Mouse (Mus musculus): ENCODE data around the gene Ctbp2. TPM values are rescaled to one million over a fixed set of nuclear protein-coding genes. Genes with fewer than 3 reads are reported as not detected.
A peak's percentile ranks its signal among the peaks of the same experiment; 100 is the strongest.

Gene Ctbp2
- polyA plus RNA-seq, 1 experiment from 2014 or later, result 91.0 TPM

GRCm38 (mm10) chr7:133133552-133133951 is 9.4 kb upstream of the Ctbp2 start:
- Histone ChIP-seq H3K4me2 (replicated peaks) (no peak overlapping the region), H3K9me3 (peaks cover 3% of the 10 kb centered on the region; the same call in 1 of the 2 replicates), H3K36me3 (no peaks in the 10 kb centered on the region), H3K27me3 (no peaks in the 10 kb centered on the region), H3K4me1 (replicated peaks) (no peaks in the 10 kb centered on the region), H3K4me3 (replicated peaks) (no peak overlapping the region), H3K9ac (replicated peaks) (no peak overlapping the region), H3K27ac (no peak overlapping the region)
- ATAC-seq, result no peak
- 77% methylated on average over 5 of the region's 5 CpGs for WGBS

GRCm38 (mm10) chr7:133132702-133133101 is 8.5 kb upstream of the Ctbp2 start:
- no peaks in the 10 kb centered on the region for H3K27me3 ChIP-seq
- no peak overlapping the region for H3K4me2 ChIP-seq (replicated peaks)
- H3K4me3 ChIP-seq (replicated peaks), result no peak overlapping the region
- H3K9ac ChIP-seq (replicated peaks), result no peak overlapping the region
- ATAC-seq, result no peak
- H3K4me1 ChIP-seq (replicated peaks), result no peaks in the 10 kb centered on the region
- H3K27ac ChIP-seq, result no peak overlapping the region
- no peaks in the 10 kb centered on the region for H3K36me3 ChIP-seq
- peaks cover 6% of the 10 kb centered on the region; the same call in 1 of the 2 replicates for H3K9me3 ChIP-seq
- WGBS, result 95% methylated on average over 5 of the region's 5 CpGs

DNA sequence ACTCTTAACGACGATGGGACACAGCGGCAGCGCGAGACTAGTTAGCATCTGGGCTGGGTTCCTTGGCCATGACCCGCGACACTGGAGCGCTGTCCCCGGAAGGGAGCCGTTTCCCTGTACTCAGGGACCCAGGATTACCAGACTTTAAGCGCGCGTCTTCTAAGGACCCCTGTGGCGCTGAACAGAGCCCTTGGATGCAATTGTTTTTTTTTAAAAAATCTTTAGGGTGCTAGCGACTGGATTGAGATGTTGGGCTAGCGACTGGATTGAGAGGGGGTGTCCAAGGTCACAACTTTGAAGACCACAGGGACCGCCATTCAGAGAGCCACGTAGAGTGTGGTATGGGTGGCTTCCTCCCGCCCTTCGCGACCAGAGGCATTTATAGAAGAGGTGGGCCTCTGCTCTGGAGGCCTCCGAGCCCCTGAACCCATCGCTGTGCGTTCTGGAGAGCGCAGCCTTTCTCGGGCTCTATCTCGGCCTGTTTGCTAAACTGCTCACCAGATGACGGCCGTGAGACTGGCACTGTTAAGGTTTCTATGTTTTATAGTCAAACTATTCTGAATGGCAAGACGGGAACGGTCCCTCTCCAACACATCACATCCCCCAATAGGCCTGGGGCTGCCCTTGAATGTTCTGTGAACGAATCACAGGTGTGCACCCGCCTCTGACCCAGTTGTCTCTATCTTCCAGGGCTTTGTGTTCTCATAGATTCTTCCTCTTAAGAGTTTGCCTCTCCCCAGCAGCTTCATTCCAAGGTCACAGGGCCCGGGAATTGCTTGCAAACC is 739 bp upstream of the Ctbp2 start:
- Histone ChIP-seq H3K4me1 (replicated peaks) (peaks cover 31% of the 10 kb centered on the region), H3K27ac (peak overlapping the region; percentile 98; the same call in 1 of the 2 replicates), H3K36me3 (no peaks in the 10 kb centered on the region), H3K9me3 (peaks cover 6% of the 10 kb centered on the region; the same call in 1 of the 2 replicates), H3K27me3 (peaks cover 28% of the 10 kb centered on the region), H3K4me3 (replicated peaks) (peak overlapping the region; percentile 93), H3K4me2 (replicated peaks) (peak overlapping the region; percentile 98), H3K9ac (replicated peaks) (peak overlapping the region; percentile 95)
- 4% methylated on average over 34 of the region's 34 CpGs for whole genome bisulfite sequencing
- ATAC-seq, result no peak

DNA sequence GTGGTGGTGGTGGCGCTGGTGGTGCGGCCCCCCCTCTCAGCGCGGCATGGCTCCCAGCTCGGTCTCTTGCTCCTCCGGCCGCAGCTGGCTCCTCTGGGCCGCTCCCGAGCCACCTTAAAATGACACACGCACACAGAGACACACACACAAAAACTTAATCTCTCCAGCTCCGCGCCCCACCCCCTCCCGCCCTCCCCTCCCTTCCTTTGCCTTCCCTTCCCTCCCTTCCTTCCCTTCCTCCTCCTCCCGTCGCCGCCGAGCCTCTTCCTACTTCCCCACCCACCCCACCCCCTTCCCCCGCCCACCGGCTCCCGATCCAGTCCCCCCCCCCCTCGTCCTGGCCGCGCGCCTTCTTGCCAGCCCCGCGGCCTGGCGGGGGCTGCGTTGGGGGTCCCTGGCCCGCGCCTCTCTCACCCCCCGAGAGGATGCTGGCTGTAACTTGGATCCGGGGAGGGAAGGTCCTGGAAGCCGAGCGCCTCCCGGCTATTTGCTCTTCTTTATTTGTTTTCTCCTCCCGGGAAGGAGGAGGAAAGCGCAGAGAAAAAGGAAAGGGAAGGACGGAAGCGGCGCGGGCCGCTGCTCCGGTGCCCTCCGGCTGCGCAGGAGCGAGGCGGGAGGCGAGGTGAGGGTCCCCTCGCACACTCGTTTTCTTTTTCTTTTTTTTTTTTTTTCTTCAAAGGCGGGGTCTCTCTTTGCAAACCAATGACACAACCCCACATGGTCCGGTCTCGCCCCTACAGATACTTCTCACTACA is 733 bp downstream of the Ctbp2 start, which contains the start of gene Fgfr2:
Gene Fgfr2, minus strand, starts transcription at position 107 of the 755 bp plus-strand sequence.
- Histone ChIP-seq H3K4me2 (replicated peaks) (peak within 1 kb of the TSS; percentile 98), H3K27ac (peak within 1 kb of the TSS; percentile 98), H3K27me3 (peaks cover 28% of the 10 kb centered on the region), H3K9ac (replicated peaks) (peak within 1 kb of the TSS; percentile 95), H3K36me3 (no peaks in the 10 kb centered on the region), H3K4me1 (replicated peaks) (peaks cover 44% of the 10 kb centered on the region), H3K9me3 (0 out of 2 replicates have a peak, but pooled peaks cover 1% of the 10 kb centered on the region), H3K4me3 (replicated peaks) (peak within 1 kb of the TSS; percentile 93)
- peak; percentile 82 for ATAC-seq
- under 1% methylated on average over 47 of the region's 53 CpGs for whole genome bisulfite sequencing

DNA sequence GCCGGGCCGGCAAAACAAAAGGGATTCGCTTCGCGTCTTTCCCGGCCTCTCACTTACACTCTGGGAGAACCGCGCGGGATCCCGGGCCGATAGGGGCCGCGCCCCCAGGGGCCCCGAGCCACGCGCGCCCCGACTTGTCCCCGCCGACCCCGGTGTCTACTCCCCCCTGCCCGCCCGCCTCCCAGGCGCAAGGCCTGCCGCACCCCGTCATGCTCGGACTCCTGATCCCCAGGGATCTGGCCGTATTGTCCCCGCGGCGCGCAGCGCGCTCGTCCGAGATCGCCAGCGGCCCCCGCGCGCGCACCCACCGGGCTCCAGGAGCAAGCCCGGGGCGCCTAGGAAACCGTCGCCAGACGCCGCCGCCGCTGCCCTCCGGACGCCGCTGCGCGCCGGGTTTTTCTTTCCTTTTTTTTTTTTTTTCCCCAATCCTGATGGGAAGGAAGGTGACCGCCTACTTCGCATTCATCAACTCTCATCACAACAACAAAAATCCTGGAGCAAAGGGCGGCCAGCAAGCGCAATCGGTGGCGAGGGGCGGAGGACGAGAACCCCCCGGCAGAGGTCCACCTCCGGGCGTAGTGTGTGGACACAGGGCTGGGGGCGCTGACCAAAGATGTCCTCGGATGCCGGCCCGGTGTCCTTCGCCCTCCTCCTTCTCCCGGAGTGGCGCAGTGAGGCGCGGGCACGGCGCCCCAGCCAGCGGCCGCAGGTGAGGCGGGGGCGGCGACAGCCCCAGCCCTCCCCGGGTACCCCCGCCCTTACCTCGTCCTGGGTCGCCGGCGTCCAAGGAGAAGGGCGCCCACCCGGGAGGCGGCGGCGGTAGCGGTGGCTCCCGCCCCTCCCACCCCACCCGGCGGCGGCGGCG is 1.5 kb downstream of the Ctbp2 start:
- Histone ChIP-seq H3K9ac (replicated peaks) (peak overlapping the region; percentile 95), H3K27ac (peak overlapping the region; percentile 98), H3K27me3 (peaks cover 28% of the 10 kb centered on the region), H3K36me3 (no peaks in the 10 kb centered on the region), H3K9me3 (no peaks in the 10 kb centered on the region), H3K4me2 (replicated peaks) (peak overlapping the region; percentile 98), H3K4me1 (replicated peaks) (peaks cover 51% of the 10 kb centered on the region), H3K4me3 (replicated peaks) (peak overlapping the region; percentile 93)
- WGBS, result under 1% methylated on average over 46 of the region's 102 CpGs
- ATAC-seq, result peak; percentile 41

DNA sequence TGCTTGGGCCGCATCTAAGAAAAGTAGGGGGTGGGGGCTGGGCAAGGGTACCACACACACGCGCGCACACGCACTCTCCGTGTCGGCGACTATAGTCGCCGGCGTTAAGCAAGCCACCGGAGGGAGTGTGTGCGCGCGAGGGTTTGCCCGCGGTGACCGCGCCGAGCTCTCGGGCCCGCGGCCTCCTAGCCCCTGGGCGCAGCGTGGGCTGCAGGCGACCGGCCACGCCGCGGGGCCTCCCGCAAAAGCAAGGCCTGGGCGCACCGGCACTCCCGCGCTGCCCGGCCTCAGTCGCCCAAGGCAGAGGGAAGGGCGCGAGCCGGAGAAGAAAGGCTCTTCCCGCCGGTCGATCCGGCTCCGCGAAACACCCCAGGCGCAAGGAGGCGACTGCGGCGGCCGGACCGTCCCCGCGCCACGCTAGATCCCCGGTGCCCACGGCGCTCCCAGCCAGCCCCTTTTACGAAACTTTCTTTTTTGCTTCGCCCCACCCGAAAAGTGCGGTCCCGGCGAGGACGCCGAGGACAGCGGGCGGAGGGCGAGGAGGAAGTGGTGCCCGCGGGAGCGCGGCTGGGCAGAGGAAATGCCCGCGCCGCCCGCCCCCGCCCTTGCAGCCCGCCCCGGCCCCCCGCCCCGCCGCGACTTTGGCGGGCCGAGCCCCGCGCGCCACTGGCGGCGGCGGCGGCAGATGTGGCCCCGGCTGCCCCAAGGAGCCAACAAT is 2.3 kb downstream of the Ctbp2 start:
- H3K36me3 ChIP-seq, result no peaks in the 10 kb centered on the region
- peak overlapping the region; percentile 93 for H3K4me3 ChIP-seq (replicated peaks)
- peak overlapping the region; percentile 95 for H3K9ac ChIP-seq (replicated peaks)
- peak overlapping the region; percentile 98 for H3K4me2 ChIP-seq (replicated peaks)
- peak overlapping the region; percentile 98 for H3K27ac ChIP-seq
- peaks cover 59% of the 10 kb centered on the region for H3K4me1 ChIP-seq (replicated peaks)
- H3K27me3 ChIP-seq, result peaks cover 24% of the 10 kb centered on the region
- ATAC-seq, result peak; percentile 21
- under 1% methylated on average over 70 of the region's 94 CpGs for WGBS
- H3K9me3 ChIP-seq, result no peaks in the 10 kb centered on the region

- WGBS, result under 1% methylated on average over 14 of the region's 14 CpGs
- ATAC-seq, result no peak
- Histone ChIP-seq H3K27ac (peak overlapping the region; percentile 98), H3K36me3 (no peaks in the 10 kb centered on the region), H3K4me1 (replicated peaks) (peaks cover 66% of the 10 kb centered on the region), H3K27me3 (peaks cover 17% of the 10 kb centered on the region), H3K4me3 (replicated peaks) (peak overlapping the region; percentile 93), H3K4me2 (replicated peaks) (peak overlapping the region; percentile 98), H3K9ac (replicated peaks) (peak overlapping the region; percentile 95), H3K9me3 (no peaks in the 10 kb centered on the region)
Observed at GRCm38 (mm10) chr7:133121080-133121607, 3.0 kb downstream of the Ctbp2 start.

GRCm38 (mm10) chr7:133120221-133120751 is 3.9 kb downstream of the Ctbp2 start:
- Histone ChIP-seq H3K9ac (replicated peaks) (peak overlapping the region; percentile 37; the same call in 1 of the 2 replicates), H3K4me1 (replicated peaks) (peaks cover 72% of the 10 kb centered on the region)
- WGBS, result 4% methylated on average over 15 of the region's 15 CpGs

DNA sequence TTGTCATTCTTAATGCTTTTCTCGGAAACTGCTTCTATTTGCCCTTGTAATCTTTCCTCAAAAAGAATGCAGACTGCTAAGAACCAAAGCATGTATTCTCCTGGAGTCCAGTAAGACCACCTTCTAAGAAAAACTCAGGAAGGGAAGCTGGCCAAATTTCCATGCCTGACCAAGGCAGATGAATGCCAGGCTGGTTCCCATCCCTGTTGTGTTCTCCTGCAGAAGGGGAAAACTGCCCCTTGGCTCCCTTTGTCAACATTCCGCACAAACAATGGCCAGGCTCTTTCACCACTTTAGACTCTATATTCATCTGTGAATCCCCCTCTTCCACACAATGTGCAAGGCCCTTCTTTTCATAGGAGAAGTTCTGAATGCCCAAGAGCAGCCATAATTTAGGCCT is 6.3 kb downstream of the Ctbp2 start:
- Histone ChIP-seq H3K4me1 (replicated peaks) (peaks cover 83% of the 10 kb centered on the region), H3K27ac (0 out of 2 replicates have a peak overlapping the region, but pooled peaks have one; percentile 3), H3K9ac (replicated peaks) (no peak overlapping the region), H3K4me3 (replicated peaks) (no peak overlapping the region), H3K27me3 (no peaks in the 10 kb centered on the region), H3K4me2 (replicated peaks) (no peak overlapping the region), H3K36me3 (no peaks in the 10 kb centered on the region), H3K9me3 (no peaks in the 10 kb centered on the region)
- 10% methylated on average over 2 of the region's 2 CpGs for WGBS
- no peak for ATAC-seq

More at GRCm38 (mm10) chr7:133120221-133120751, 3.9 kb downstream of the Ctbp2 start:
- H3K4me3 ChIP-seq (replicated peaks), result peak overlapping the region; percentile 93
- peaks cover 8% of the 10 kb centered on the region for H3K27me3 ChIP-seq
- H3K27ac ChIP-seq, result no peak overlapping the region
- no peaks in the 10 kb centered on the region for H3K36me3 ChIP-seq
- ATAC-seq, result no peak
- no peaks in the 10 kb centered on the region for H3K9me3 ChIP-seq
- H3K4me2 ChIP-seq (replicated peaks), result peak overlapping the region; percentile 98

- Histone ChIP-seq H3K27me3 (no peaks in the 10 kb centered on the region), H3K9ac (replicated peaks) (no peak overlapping the region), H3K36me3 (no peaks in the 10 kb centered on the region), H3K4me2 (replicated peaks) (no peak overlapping the region), H3K27ac (no peak overlapping the region), H3K9me3 (no peaks in the 10 kb centered on the region), H3K4me1 (replicated peaks) (peaks cover 96% of the 10 kb centered on the region), H3K4me3 (replicated peaks) (no peak overlapping the region)
- ATAC-seq, result no peak
Observed at GRCm38 (mm10) chr7:133116542-133116941, 7.6 kb downstream of the Ctbp2 start.

Data from midbrain, embryonic 13.5 days (tissue).